Mouse (Mus musculus) heart, postnatal 0 days (tissue): ENCODE measurements around the gene Tfr2. TPM values are rescaled to one million over a fixed set of nuclear protein-coding genes. Genes with fewer than 3 reads are reported as not detected.

Source experiments
- ATAC-seq: fragments of 200-750 bp; cut with Nextera tagmentation; 2 replicates; pipeline ENCODE4 v1.8.0; 2017; ENCODE audit warnings: low read depth, moderate number of reproducible peaks, moderate library complexity; ENCODE audit not compliant: insufficient read depth
- DNase-seq: peaks from one replicate; pipeline ENCODE4 v3.0.0-alpha.2; 2016; ENCODE audit warnings: low spot score
- H3K27ac ChIP-seq: fragments of 300-500 bp; sonication (generic); 2 replicates; pipeline ENCODE4 v1.5.1; 2014; ENCODE audit warnings: low read depth, mild to moderate bottlenecking
- H3K27me3 ChIP-seq: fragments of 300-500 bp; sonication (generic); 2 replicates; pipeline ENCODE4 v1.6.1; 2014; ENCODE audit warnings: low read length, mixed read lengths; ENCODE audit not compliant: control insufficient read depth, insufficient read depth
- H3K36me3 ChIP-seq: fragments of 300-500 bp; sonication (generic); replicated peaks from 2 replicates; pipeline ENCODE4 v1.6.1; 2014; ENCODE audit warnings: low read length, mixed read lengths; ENCODE audit not compliant: control insufficient read depth, insufficient read depth
- H3K4me1 ChIP-seq: fragments of 300-500 bp; sonication (generic); 2 replicates; pipeline ENCODE4 v1.6.1; 2014; ENCODE audit warnings: antibody characterized with exemption; ENCODE audit not compliant: control insufficient read depth, insufficient read depth
- H3K4me2 ChIP-seq: fragments of 300-500 bp; sonication (generic); 2 replicates; pipeline ENCODE4 v1.6.1; 2014; ENCODE audit warnings: low read depth, mild to moderate bottlenecking, low read length, moderate library complexity
- H3K4me3 ChIP-seq: fragments of 300-500 bp; sonication (generic); 2 replicates; pipeline ENCODE4 v1.5.1; 2014; ENCODE audit warnings: low read depth, low read length
- H3K9ac ChIP-seq: fragments of 300-500 bp; sonication (generic); replicated peaks from 2 replicates; pipeline ENCODE4 v1.6.1; 2014; ENCODE audit warnings: low read depth, low read length, mixed read lengths
- H3K9me3 ChIP-seq: fragments of 300-500 bp; sonication (generic); replicated peaks from 2 replicates; pipeline ENCODE4 v1.6.1; 2016; ENCODE audit warnings: low read length; ENCODE audit not compliant: control insufficient read depth
- CTCF ChIP-seq: IDR thresholded peaks from 2 replicates; pipeline ENCODE4 v1.5.1; 2016; ENCODE audit warnings: antibody characterized with exemption, control low read depth, low read depth
- EP300 ChIP-seq: IDR thresholded peaks from 2 replicates; pipeline ENCODE4 v1.6.1; 2016; ENCODE audit warnings: antibody characterized with exemption, low read depth
- WGBS: fragments of 180-500 bp; shearing (Covaris S2); extraction: QIAGEN DNeasy Blood & Tissue Kit; methylation state at CpG from one replicate; pipeline ENCODE4 v1.1.7; 2014; 5-methylcytosine and 5-hydroxymethylcytosine counted together
- polyA plus RNA-seq: library from polyadenylated mRNA; unstranded; fragments of >200 nt; fragmentation: Nextera tagmentation; extraction: Ambion mirVana; gene quantifications from 2 replicates; pipeline ENCODE4 v1.2.1, GENCODE M21; 2015
- total RNA-seq: library from RNA; depleted of rRNA; stranded (reverse); fragments of >200 nt; gene quantifications from 2 replicates; pipeline ENCODE4 v1.2.3, GENCODE M21; 2014; ENCODE audit warnings: low replicate concordance

The Tfr2 gene
- total and polyA plus RNA-seq, 2 experiments from 2014 or later, result 0.07 TPM; not detected in 1

- TF ChIP-seq EP300 (peak; percentile 82), CTCF (no peak)
- H3K9me3 ChIP-seq, result no peaks in the 10 kb centered on the region
Observed at GRCm38 (mm10) chr5:137533117-137533827, 36.4 kb upstream of the Tfr2 start, which contains the start of the genes Epo and Gnb2. Epo (minus strand) TSS chr5:137533242. Gnb2 (minus strand) TSS chr5:137533510.

GRCm38 (mm10) chr5:137534762-137535161 lies 34.9 kb upstream of the Tfr2 start:
- Histone ChIP-seq H3K27me3 (no peaks in the 10 kb centered on the region), H3K9me3 (no peaks in the 10 kb centered on the region), H3K27ac (no peak overlapping the region), H3K4me2 (no peak overlapping the region), H3K36me3 (peaks cover 5% of the 10 kb centered on the region), H3K4me3 (no peak overlapping the region), H3K4me1 (peaks cover 11% of the 10 kb centered on the region), H3K9ac (no peak overlapping the region)
- DNase-seq (no peak), ATAC-seq (no peak)
- no peak for TF ChIP-seq CTCF
- no peak for TF ChIP-seq EP300
- WGBS, result 93% methylated on average over 3 of the region's 3 CpGs

More at GRCm38 (mm10) chr5:137533117-137533827, 36.4 kb upstream of the Tfr2 start, which contains the start of the genes Epo and Gnb2:
- no peaks in the 10 kb centered on the region for H3K27me3 ChIP-seq
- peak within 1 kb of the TSS; percentile 94 for H3K27ac ChIP-seq
- H3K36me3 ChIP-seq, result peaks cover 19% of the 10 kb centered on the region
- peak within 1 kb of the TSS; percentile 93 for H3K4me2 ChIP-seq
- H3K4me1 ChIP-seq, result peaks cover 6% of the 10 kb centered on the region; the same call in 1 of the 2 replicates
- under 1% methylated on average over 40 of the region's 40 CpGs for WGBS
- ATAC-seq, result peak; percentile 85
- peak within 1 kb of the TSS; percentile 73 for H3K9ac ChIP-seq
- peak; percentile 97 for DNase-seq
- peak within 1 kb of the TSS; percentile 93 for H3K4me3 ChIP-seq

DNA sequence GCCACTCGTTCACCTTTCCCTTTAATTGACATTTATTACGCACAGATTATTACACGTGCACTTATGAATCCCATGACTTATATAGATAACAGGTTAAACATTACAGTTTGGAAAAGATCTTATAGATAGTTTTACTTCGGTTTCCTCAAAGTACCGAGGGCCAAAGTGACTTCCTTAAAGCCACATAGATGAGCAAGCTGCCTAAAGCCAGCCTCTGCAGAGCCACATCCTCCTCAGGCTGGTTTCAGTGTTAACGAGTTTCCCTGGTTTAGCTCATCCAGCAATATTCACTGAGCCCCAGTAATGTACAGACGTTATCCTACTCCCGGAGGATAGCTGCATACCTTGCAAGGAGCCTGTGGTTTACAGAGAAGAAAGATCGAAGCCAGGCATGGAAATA lies 34.3 kb upstream of the Tfr2 start:
- Histone ChIP-seq H3K4me2 (no peak overlapping the region), H3K27ac (no peak overlapping the region), H3K4me1 (peaks cover 7% of the 10 kb centered on the region), H3K27me3 (no peaks in the 10 kb centered on the region), H3K9me3 (no peaks in the 10 kb centered on the region), H3K9ac (no peak overlapping the region), H3K4me3 (no peak overlapping the region), H3K36me3 (no peaks in the 10 kb centered on the region)
- 72% methylated on average over 9 of the region's 9 CpGs for WGBS
- no peak for TF ChIP-seq CTCF
- TF ChIP-seq EP300, result no peak
- ATAC-seq, result no peak
- DNase-seq, result no peak

- H3K4me2 ChIP-seq, result no peak overlapping the region
- no peaks in the 10 kb centered on the region for H3K27me3 ChIP-seq
- no peak overlapping the region for H3K27ac ChIP-seq
- H3K4me1 ChIP-seq, result peaks cover 4% of the 10 kb centered on the region
- no peaks in the 10 kb centered on the region for H3K36me3 ChIP-seq
- 58% methylated on average over 4 of the region's 4 CpGs for WGBS
- no peaks in the 10 kb centered on the region for H3K9me3 ChIP-seq
- no peak overlapping the region for H3K9ac ChIP-seq
- no peak overlapping the region for H3K4me3 ChIP-seq
- no peak for ATAC-seq
- TF ChIP-seq CTCF (no peak), EP300 (no peak)
- no peak for DNase-seq
Observed at GRCm38 (mm10) chr5:137537461-137537860, 32.2 kb upstream of the Tfr2 start.

GRCm38 (mm10) chr5:137539291-137539801 lies 30.3 kb upstream of the Tfr2 start:
- H3K4me3 ChIP-seq, result no peak overlapping the region
- no peak overlapping the region for H3K27ac ChIP-seq
- no peaks in the 10 kb centered on the region for H3K36me3 ChIP-seq
- no peaks in the 10 kb centered on the region for H3K27me3 ChIP-seq
- no peak overlapping the region; the same call in 1 of the 2 replicates for H3K9ac ChIP-seq
- no peak for TF ChIP-seq CTCF
- TF ChIP-seq EP300, result no peak
- peaks cover 4% of the 10 kb centered on the region for H3K4me1 ChIP-seq
- ATAC-seq (peak; percentile 51), DNase-seq (peak; percentile 25)
- H3K9me3 ChIP-seq, result no peaks in the 10 kb centered on the region
- H3K4me2 ChIP-seq, result peak overlapping the region; percentile 17
- 21% methylated on average over 7 of the region's 7 CpGs for WGBS
